Mouse (Mus musculus) adipocyte (in vitro differentiated cells): ENCODE data around the gene Myl3.
A peak's percentile ranks its signal among the peaks of the same experiment; 100 is the strongest.

Source experiments
- DNase-seq: peaks from one replicate; pipeline ENCODE4 v3.0.0-alpha.2; 2016; ENCODE audit warnings: low spot score

Gene Myl3

DNA sequence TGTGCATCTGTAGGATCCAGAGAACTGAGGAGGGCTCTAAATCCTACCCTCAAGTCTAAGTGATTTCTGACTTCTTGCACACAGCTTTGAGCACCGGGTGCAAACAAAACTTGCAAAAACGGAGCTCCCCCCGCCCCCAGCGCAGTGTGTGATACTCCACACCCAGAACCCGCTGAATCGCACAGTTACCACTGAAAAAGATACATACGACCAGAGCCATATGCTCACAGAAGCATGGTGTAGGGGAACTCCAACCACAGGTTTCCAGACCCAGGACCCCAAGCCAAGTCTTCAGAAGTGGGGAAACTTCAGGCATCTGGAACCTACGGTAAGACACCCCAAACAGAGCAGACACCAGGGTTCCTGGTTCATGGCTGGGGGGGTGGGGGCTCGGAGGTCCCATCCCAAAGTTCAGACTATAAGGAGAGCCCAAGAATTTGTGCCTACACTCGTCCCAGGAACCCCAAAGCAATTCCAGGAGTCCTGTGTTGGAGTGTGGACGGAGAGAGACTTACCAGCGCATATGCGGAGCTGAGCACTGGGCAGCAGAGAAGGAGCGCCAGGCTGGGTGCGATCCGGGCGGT lies at the start of gene Myl3:
Gene Myl3, plus strand, starts transcription at position 151 of the 584 bp plus-strand sequence.
- no peak for DNase-seq

DNA sequence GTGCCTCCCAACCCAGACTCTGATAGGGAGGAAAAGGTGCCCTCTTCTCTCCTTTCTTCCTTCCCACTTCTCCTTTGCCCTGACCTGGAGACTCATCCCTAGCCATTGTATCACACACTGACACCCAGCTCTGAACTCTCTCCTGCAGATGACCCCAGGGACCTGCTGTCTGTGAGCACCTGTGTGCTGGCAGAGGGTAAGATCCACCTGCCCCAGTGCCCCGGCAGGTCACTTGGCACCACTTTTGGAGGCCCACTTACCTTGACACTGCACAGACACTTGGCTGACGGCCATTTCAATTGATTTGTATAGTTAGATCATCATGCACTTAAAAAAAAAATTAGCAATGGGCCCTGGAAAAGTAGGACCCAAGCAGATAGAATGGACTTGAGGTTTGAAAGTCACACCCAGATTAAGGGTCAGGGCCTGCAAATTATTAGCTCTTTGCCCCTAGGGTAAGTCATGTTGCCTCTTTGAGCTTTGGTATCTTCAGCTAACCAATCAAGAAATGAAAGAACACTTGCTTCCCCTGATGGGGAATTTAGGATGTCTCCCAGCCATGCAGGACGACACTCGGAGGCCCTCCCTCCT lies 46.4 kb upstream of the Myl3 start:
- DNase-seq = no peak

DNA sequence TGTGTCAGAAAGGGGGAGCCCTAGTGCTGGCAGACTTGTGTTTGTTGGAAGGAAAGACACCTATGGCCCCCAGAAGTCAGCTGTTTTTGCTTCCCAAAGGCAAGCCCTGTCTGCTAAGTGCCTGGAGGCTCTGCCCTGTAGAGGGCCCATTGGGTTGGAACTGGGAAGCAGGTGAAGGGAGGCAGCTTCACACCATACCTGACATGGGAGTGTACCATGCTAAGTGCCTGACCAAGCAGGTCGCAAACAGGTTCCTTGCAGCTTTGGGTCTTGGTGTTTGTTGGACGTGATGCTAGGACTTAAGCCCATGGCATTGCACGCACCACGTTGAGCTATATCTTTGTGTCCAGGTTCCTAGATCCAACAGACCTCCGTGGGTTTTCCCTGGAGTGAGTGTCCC lies 45.2 kb upstream of the Myl3 start:
- no peak for DNase-seq

DNA sequence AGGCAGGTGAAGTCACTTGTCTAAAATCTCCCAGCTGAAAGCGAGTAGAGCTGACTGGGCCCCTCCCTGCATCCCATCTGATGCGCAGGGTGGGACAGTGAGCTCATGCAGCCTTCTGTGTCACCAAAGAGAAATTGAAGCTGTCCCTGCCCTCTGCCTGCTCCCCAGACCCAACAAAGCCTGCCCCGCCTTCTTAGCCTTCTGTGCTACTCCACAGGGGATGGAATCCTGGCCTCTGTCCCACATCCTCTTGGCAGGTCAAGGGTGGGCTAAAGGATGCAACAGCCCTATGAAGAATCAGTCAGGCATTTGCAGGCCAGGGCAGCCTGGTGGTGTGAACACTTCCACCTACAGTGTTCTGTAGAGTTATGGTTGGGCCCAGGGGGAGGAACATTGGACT lies 44.2 kb upstream of the Myl3 start:
- DNase-seq = no peak

DNA sequence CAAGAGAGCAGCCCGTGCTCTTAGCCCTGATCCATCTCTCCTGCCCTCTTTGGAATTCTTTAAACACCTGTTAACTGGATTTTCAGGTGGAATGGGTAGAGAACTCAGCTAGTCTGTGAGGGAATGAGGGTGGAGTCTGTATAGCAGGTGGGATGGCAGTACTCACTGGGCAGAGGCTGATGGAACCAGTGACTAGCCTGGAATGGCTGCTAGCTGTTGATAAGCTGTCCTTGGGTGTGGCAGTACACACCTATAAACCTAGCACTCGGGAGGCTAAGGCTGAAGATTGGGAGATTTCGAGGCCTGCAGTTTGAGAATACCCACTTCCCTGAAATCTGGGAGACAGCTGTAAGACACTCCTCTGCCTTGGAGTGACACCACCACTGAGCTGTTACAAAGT lies 42.1 kb upstream of the Myl3 start:
- no peak for DNase-seq

DNA sequence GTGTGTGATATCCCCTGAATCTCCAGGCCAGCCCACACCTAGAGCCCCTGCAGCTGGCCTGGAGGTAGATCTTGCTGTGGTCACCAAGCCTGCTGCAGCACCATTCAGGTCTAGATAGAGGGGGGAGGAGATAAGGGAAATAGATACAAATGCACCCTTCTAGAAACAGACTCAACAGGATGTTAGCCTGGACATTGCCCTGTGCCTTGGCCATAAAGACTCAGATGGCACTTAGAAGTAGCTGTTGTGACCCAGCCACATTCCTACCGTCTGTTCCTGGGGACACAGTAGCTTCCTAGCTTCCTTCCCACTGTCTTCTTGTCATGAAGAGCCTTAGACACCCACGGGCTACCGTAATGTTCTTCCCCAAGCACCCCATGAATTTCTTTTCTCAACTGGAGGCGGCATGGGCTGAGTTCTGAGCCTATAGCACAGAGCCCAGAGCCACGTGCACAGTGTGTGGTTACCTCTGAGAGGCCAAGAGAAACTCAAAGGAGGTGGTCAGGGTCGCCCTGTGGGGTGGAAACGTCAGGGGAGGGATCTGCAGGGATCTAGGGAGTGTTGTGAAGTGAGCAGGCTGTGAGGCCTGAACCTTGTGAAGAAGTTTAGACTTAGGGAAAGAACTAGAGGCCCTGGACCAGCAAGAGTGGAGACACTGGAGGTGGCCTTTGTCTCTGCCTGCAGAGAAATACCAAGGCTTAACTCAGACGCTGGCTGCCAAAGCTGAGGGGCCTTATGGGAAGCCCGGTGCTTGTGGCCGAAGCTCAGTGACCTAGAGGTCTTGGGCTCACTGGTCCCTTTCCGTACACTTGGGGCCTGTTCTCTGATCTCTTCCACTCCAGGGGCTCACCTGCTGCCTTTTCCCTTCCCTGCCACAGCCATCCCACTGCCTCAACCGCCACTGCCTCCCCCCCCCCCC lies 40.3 kb upstream of the Myl3 start:
- no peak for DNase-seq

DNA sequence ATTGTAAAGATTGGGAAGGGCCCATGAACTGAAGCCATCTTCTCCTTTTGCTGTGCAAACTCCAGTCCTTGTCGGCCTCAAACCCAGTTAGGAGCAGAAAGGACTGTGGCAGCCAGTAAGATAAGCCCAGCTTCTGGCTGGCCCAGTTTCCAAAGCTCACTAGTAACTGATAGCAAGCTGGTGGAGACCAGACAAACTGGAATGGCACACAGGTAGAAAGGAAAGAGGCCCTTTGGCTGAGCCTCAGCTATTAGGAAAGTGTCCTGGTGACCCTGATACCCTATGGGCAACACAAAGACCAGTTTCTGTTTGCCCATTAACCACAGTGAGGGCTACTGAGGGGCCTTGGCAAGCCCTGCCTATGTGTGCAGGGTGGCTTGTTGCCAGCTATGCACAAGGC lies 38.8 kb upstream of the Myl3 start:
- DNase-seq = no peak

DNA sequence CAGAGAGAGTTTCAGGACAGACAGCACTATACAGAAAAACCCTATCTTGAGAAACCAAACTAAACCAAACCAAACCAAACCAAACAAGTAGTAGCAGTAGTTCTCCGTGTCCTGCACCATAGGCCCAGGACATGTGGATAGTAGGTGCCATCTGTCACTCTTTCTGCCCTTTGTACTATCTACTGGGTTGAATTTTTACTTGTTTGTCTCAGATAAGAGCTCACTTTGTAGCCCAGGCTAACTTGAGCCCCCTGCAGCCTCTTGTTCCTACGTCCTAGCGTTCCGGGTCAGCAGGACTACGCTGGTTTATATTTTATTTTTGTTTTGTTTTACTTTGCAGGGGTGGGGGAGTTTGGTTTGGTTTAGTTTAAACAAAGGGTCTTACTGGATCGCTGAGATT lies 37.7 kb upstream of the Myl3 start:
- no peak for DNase-seq

DNA sequence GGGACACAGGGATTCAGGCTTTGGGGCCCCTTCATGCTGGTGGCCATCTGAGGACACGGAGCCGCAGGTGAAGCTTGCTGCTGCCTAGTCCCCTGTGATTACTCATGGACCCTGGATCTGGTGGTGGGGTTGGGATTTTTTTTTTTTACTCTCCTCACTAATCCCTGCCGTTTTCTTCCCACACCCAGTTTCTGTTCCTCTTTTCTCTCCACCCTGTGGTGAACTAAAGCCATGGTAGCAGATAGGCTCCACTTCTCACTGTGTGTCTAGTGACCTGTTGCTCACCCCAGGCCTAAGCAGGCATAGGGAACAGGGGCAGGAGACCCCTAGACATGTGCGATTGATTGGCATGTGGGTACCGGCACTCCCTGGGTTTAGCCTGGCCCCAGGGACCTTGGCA lies 34.9 kb upstream of the Myl3 start:
- no peak for DNase-seq

DNA sequence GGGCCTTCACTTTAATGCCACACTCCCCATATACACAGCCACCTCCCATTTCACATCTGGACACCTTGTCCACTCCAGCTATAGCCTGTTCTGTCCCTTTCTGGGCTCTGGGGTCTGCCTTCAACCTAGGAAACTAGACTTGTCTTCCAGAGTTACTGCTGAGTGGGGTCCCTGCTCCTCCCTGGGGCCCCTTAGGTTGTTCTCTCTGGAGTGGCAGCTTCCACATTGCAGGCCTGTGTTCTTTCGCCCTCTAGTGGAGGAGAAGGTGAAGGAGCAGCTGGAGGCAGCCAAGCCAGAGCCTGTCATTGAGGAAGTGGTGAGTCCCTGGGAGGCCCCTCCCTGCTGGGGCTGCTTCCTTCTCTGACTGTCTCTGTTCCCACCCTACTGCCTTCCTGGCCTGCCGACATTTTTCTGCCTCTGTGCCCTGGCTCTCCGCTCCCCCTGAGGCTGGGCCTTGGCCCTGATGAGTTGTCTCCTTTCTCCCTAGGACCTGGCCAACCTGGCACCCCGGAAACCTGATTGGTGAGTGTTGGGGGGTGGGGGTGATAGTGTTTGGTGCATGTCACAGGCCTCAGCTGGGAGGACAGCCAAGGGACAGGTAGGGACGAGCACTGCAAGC lies 31.9 kb upstream of the Myl3 start:
- DNase-seq = peak; percentile 78

DNA sequence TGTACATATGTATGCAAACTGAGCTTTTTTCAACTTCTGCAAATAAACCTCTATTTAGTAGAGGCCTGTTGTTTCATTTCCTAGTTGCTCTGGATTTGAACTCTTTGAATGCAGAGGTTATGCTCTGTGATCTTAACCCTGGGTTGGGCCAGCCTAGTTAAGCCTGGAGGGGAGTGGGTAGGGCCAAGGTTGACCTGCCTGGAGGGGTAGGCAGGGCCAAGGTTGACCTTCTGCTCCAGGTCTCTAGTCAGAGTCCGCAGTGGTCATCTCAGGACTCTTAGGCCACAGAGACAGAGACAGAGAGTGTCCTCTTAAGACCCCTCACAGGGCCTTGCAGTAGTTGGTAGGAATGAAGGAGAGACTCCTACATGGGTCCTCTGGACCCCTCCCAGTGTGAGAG lies 30.1 kb upstream of the Myl3 start:
- no peak for DNase-seq

DNA sequence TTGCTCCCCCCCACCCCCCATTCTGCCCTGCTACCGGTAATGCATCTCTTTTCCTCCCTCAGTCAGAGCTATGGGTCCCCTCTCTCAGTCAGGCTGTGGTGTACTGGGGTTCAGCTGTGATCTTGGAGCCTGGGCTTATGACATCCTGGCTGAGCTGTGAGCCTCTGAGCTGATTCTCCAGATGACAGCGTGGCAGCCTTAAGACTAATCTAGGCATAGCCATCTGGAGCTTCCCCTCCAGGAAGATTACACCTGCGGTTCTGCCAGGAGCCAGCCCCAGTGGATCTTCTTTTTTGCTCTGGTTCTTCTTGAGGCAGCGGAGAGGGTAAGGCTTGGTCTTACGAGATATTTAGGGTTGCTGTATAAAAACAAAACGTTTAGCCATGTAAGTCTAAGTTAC lies 29.7 kb upstream of the Myl3 start:
- no peak for DNase-seq

DNA sequence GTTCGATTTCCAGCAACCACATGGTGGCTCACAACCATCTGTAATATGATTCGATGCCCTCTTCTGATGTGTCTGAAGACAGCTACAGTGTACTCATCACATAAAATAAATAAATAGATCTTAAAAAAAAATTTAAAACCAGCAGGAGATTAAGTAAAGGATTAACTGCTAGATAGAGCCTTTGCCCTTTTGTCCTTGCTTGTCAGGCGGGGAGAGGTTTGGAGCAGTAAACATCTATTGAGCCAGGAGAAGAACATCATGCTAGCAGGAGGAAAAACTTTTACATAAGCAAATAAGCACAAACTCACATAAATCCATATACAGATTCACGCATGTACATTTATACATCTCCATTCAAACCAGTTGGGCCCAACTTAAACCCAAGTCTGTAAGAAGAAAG lies 29.1 kb upstream of the Myl3 start:
- no peak for DNase-seq

DNA sequence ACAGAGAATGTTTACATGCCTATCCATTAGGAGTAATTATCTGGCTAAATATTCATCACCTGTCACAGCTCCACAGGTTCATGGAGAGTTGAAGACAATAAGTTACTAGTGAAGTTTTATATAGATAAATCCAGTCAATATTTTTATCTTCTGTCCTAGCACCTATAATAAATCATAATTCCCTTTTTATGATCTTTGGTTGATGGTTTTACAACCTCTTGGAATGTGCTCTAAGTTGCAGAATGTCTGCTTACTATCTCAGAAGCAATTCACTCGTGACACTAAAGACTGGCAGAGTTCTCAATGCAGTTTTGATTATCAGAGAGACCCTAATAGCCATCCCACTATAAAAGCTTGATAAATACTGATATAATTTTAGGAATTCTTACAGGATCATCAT lies 28.3 kb upstream of the Myl3 start:
- no peak for DNase-seq

DNA sequence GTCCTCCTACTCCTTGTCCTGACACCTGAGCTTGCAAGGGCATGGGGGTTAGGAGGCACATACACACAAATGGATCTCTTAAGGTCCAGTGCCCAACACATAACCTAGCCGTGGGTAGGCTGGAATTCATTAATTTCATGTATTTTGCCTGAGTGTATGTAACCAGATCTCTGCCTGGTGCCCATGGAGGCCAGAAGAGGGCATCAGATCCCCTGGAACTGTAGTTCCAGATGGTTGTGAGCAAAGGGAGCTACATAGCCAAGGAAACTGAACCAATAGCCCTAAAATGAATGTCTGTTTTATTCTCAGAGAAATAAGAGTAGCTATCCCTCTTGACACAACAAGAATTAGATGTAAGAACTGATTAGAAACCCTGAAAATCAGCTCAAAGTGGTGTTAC lies 26.2 kb upstream of the Myl3 start:
- DNase-seq = no peak

DNA sequence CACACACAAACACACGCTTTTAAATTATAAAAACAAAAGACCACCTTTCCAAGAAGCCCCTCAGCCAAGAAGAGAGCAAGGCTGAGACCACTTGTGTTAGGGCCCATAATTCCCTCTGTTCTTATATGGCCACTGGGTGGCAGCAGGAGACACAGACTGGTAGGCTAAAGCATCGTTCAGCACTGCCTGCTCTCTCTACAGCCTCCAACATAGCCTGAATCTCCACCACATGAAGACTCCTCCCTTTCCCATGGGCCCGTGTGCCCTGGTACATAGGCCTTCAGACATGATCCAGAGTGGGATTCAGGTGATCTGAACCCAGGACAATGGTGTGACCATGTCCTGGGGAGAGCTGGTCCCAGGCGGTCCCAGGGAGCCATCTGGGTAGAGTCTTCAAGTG lies 24.9 kb upstream of the Myl3 start:
- peak; percentile 68 for DNase-seq

DNA sequence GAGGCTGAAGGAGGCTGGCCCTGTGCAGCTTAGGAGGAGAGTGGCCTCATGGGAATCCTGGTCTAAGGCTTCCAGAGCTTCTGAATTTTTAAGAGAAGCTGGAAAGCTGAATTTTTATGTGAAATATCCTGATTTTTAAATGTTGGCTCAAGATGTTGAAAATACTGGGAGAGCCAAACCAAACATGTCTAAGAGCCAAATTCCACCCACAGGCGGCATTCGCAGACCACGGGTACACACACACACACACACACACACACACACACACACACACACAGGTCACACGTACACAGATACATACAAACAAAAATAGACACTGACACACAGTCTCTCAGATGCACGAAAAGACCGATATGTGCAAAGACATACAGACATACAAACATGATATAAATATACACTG lies 23.6 kb upstream of the Myl3 start:
- DNase-seq = peak; percentile 36

DNA sequence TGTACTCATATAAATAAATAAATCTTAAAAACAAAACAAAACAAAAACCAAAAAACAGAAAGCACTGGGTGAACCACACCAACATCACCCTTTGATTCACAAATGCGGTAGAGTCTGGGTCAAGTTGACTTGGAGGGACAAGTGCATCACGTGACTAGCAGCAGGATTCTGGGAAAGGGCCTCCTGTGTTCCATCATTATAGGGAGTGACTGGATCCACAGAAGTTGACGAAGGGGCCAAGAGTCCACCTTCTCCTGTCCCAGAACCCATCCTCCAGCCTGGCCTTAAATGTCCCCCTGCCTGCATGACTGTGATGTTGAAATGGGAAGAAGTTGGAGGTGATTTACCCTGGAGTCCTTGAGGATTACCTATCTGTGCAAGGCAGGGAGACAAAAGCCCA lies 22.9 kb upstream of the Myl3 start:
- no peak for DNase-seq

DNA sequence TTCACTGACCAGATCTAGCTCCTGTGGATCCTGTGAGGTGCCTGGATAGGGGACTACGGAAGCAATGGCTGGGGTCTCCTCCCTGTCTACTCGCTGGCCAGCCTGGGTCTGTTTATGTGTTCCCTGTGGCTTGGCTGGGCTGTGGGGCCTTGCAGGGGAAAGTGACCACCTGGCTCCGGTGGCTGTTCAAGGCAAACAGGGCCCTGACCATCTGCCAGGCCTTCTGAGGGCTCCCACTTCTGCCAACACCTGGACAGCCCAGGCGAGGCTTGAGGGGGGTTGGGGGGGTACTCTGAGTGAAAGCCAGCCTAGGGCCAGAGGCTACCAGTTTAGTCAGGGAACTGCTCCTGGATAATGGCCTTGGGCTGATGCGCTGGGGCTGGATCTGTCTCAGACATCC lies 21.7 kb upstream of the Myl3 start:
- no peak for DNase-seq

DNA sequence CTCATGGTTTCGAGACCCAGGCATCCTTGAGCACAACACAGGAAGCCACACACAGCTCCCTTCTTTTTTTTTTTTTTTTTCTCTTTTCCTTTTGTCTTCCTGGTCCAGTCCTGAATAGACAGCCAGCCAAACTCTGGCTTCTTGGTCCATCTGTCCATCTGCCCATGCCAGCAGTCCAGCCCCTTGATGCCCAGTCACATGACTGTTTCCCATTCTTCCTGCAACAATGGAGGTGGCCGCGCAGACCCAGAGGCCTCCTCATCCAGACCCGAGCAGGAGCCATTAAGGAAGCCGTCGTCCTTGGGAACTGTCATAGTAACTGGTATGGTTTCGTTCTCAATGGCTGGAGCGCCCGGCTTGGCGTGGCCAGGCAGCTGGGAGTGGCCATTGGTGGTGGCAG lies 19.6 kb upstream of the Myl3 start:
- no peak for DNase-seq

DNA sequence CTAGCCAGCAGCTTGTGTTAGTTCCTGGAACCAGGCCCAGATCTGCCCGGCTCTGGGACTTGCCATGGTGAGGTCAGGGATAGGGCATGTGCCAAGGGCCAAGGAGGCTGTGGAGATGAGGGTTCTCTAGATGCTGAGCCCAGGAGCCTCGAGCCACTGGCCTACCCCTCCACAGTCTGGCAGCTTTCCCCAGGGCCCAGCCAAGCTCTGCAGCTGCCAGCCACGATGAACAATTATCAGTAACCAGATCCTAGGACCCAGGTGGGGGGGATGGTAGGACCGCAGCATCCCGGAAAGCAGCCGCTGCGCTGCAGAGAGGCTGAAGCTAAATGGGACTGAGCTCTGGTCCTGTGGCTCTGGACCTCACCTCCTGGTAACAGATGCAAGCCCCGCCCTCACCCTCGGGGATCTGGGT lies 15.9 kb upstream of the Myl3 start:
- DNase-seq = peak; percentile 69

DNA sequence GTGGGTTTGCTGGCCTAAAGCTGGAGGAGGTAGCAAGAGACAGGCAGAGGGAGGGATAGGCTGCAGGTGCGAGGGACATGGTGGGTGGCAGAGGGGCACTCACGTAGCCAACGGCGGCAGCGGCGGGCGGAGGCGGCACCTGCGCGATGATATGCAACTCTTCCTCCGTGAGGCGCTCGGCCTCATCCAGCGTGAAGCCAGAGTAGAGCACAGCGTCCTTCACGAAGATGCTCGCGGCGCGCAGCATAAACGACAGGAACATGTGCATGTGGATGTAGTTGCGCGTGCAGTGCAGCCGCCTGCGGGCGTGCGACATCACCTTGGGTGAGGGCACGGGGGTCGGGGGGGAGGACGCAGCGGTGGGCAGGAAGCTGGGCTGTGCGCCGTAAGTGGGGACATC lies 14.8 kb upstream of the Myl3 start:
- no peak for DNase-seq

DNA sequence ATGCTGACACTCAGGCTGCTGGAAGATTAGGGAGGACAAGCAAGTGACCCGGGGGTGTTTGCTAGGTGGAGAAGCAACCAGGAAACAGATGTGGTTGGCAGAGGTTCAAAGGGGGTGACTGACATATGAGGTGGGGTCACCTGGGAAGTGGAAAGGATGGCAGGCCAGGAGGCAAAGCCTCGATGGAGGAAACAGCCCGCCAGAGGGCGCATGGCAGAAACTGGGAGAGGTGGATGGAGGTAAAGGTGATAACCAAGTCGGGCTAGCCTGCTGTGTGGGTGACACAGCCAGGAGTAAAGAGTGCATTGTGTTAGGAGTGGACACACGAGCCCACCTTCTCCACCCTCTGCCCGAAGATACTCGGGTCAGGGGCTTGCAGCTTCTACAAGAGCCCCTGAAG lies 11.8 kb upstream of the Myl3 start:
- DNase-seq = peak; percentile 31
